Mouse (Mus musculus): ENCODE data around the gene Bag2. TPM values are rescaled to one million over a fixed set of nuclear protein-coding genes. Genes with fewer than 3 reads are reported as not detected.
"Not testable (repeated sequence)": the region's sequence is repeated elsewhere in the genome, so short reads cannot be mapped to it uniquely, and the experiment has no call there.

Gene Bag2
- polyA plus RNA-seq, 1 experiment = 37.3 TPM

DNA sequence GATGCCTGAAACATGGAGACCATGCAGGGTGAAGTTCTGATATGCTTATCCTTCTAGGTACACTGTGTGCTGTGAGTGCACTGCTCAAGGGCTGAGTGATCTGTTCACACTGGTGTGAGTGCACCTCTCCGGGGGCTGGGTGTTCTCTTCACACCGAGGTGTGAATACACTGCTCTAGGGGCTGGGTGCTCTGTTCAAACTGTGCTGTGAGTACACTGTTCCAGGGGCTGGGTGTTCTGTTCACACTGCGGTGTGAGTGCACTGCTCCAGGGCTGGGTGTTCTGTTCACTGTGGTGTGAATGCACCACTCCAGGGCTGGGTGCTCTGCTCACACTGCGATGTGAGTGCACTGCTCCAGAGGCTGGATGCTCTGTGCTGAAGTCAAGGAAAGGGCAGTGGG is 11.7 kb downstream of the Bag2 start:
- TF ChIP-seq CEBPB (IDR thresholded peaks at IDR 0.05; ENCODE audit: insufficient read depth, poor library complexity, severe bottlenecking) (no peak), E2F4 (IDR thresholded peaks at IDR 0.05; ENCODE audit: insufficient read depth) (no peak), MYOG (IDR thresholded peaks at IDR 0.05; ENCODE audit: control insufficient read depth in 1 of 3, insufficient read depth in 1 of 3, insufficient read length in 2 of 3, low read depth in 2 of 3) (no peak), REST (IDR thresholded peaks at IDR 0.05; ENCODE audit: insufficient read depth, insufficient read length) (no peak), USF1 (IDR thresholded peaks at IDR 0.05; ENCODE audit: low read depth) (no peak), TCF12 (IDR thresholded peaks at IDR 0.05; ENCODE audit: insufficient read depth, poor library complexity, severe bottlenecking) (no peak), POLR2AphosphoS2 (IDR thresholded peaks at IDR 0.05; ENCODE audit: insufficient read length, low read depth) (no peak), POLR2A (IDR thresholded peaks at IDR 0.05; ENCODE audit: insufficient read length, low read depth) (no peak), SRF (IDR thresholded peaks at IDR 0.05; ENCODE audit: control insufficient read depth, insufficient read length, low read depth) (no peak), TCF3 (IDR thresholded peaks at IDR 0.05; ENCODE audit: insufficient read length, low read depth) (no peak), MAX (IDR thresholded peaks at IDR 0.05; ENCODE audit: low read depth) (no peak), MYOD1 (IDR thresholded peaks at IDR 0.05; ENCODE audit: control insufficient read depth in 1 of 3, insufficient read length in 2 of 3, low read depth in 2 of 3) (no peak)
- Histone ChIP-seq H3K27me3 (ENCODE audit: control insufficient read depth, insufficient read depth, insufficient read length) (no peaks in the 10 kb centered on the region), H3K4me2 (ENCODE audit: low read depth) (no peak overlapping the region), H3ac (ENCODE audit: control insufficient read depth, insufficient read length) (no peak overlapping the region), H3K79me2 (ENCODE audit: control insufficient read depth, insufficient read depth) (no peaks in the 10 kb centered on the region), H3K4me3 (no peak overlapping the region), H3K36me3 (ENCODE audit: control insufficient read depth, insufficient read depth) (no peaks in the 10 kb centered on the region)

DNA sequence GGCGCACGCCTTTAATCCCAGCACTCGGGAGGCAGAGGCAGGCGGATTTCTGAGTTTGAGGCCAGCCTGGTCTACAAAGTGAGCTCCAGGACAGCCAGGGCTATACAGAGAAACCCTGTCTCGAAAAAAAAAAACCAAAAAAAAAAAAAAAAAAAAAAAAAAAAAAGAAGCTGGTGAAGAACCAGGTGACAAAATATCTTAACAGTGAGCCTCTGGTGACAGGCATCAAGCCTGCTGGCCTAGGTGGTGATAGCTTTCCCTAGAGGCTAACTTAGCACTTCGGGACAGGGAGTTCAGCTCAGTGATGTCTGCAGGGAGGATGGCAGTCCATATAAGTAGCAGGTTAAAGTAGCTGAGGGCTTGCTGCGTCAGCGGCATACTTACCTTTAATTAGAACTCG is 12.8 kb downstream of the Bag2 start:
- H3K27me3 ChIP-seq (ENCODE audit: control insufficient read depth, insufficient read depth, insufficient read length); H3ac ChIP-seq (ENCODE audit: control insufficient read depth, insufficient read length); H3K4me3 ChIP-seq; H3K36me3 ChIP-seq (ENCODE audit: control insufficient read depth, insufficient read depth); H3K4me2 ChIP-seq (ENCODE audit: low read depth); H3K79me2 ChIP-seq (ENCODE audit: control insufficient read depth, insufficient read depth): not testable (repeated sequence)

DNA sequence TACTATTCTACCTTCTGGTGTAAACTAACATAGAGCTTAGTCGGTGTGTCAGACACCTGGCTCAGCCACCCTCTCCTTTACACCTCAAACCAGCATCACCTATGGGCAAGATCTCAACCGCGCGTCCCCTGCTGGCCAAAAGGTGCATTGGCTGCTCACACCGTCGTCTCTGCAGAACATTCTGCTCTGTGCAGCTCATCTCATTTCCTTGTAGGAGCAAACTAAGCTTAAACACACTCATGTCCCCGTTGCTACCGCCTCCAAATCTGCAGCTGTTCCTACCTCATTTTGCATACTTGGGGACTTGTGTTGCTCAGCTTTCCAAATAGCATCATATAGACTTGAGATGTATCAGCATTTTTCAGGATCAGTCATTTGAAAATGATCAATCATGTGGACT is 14.7 kb downstream of the Bag2 start:
- H3K27me3 ChIP-seq (ENCODE audit: control insufficient read depth, insufficient read depth, insufficient read length) = no peaks in the 10 kb centered on the region
- H3K4me2 ChIP-seq (ENCODE audit: low read depth) = no peak overlapping the region
- no peak overlapping the region for H3ac ChIP-seq (ENCODE audit: control insufficient read depth, insufficient read length)
- H3K4me3 ChIP-seq = no peak overlapping the region
- H3K79me2 ChIP-seq (ENCODE audit: control insufficient read depth, insufficient read depth) = no peaks in the 10 kb centered on the region
- peak; percentile 27 for TF ChIP-seq POLR2AphosphoS2 (IDR thresholded peaks at IDR 0.05; ENCODE audit: insufficient read length, low read depth)
- TF ChIP-seq E2F4 (IDR thresholded peaks at IDR 0.05; ENCODE audit: insufficient read depth) = no peak
- H3K36me3 ChIP-seq (ENCODE audit: control insufficient read depth, insufficient read depth) = peaks cover 4% of the 10 kb centered on the region

DNA sequence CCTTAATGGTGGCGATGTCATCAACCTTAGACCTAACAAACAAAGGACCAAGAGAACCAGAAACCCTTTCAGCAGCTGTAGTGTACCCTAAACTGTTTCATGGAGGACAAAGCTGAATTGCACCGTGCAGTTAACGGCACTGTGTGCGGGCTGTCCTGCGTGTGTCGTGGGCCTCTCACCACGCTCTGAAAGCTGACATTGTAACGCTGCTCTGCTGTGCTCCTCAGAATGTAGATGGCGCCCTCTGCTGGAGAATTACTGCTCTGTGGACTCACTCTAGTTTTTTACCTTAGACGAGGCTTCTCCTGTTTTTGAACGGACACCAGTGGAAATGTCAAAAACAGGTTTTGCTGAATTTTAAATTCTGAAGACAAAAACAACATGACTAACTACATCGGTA is 18.3 kb downstream of the Bag2 start:
- Histone ChIP-seq H3K27me3 (ENCODE audit: control insufficient read depth, insufficient read depth, insufficient read length) (no peaks in the 10 kb centered on the region), H3K36me3 (ENCODE audit: control insufficient read depth, insufficient read depth) (peaks cover 13% of the 10 kb centered on the region), H3K4me2 (ENCODE audit: low read depth) (no peak overlapping the region), H3K79me2 (ENCODE audit: control insufficient read depth, insufficient read depth) (no peaks in the 10 kb centered on the region), H3ac (ENCODE audit: control insufficient read depth, insufficient read length) (no peak overlapping the region), H3K4me3 (no peak overlapping the region)
- TF ChIP-seq REST (IDR thresholded peaks at IDR 0.05; ENCODE audit: insufficient read depth, insufficient read length) (no peak), POLR2AphosphoS2 (IDR thresholded peaks at IDR 0.05; ENCODE audit: insufficient read length, low read depth) (peak; percentile 57)

DNA sequence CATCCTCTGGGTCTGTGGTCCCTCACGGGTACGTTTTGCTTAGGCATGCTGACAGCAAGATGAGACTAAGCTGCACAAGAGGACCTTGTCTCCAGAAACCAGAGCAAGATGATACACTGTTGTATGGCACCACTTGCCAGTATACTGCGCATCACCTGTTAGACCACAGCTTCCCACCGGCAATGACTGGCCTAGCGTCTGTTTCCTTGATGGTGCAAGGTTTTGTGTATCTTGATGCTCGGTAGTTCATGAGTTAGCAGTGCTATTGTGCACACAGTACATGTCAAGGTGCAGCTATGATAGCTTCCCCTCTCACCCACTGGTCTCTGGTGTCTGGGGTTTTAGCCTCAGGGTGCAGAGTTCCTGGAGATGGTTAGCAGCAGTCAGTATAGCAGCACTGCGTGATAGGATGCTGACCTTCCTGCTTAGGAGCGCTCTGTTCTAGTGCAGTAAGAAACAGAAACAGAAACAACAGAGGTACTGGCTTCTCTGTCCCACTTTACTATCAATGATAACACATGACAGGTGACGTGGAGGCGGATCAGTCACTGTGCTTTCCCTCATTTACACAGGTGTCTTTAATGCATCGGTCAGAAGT is 18.8 kb downstream of the Bag2 start:
- no peak overlapping the region for H3ac ChIP-seq (ENCODE audit: control insufficient read depth, insufficient read length)
- H3K4me3 ChIP-seq = no peak overlapping the region
- H3K27me3 ChIP-seq (ENCODE audit: control insufficient read depth, insufficient read depth, insufficient read length) = no peaks in the 10 kb centered on the region
- no peaks in the 10 kb centered on the region for H3K79me2 ChIP-seq (ENCODE audit: control insufficient read depth, insufficient read depth)
- H3K4me2 ChIP-seq (ENCODE audit: low read depth) = no peak overlapping the region
- peaks cover 13% of the 10 kb centered on the region for H3K36me3 ChIP-seq (ENCODE audit: control insufficient read depth, insufficient read depth)
- TF ChIP-seq MYOD1 (IDR thresholded peaks at IDR 0.05; ENCODE audit: control insufficient read depth in 1 of 3, insufficient read length in 2 of 3, low read depth in 2 of 3) = no peak
- TF ChIP-seq POLR2AphosphoS2 (IDR thresholded peaks at IDR 0.05; ENCODE audit: insufficient read length, low read depth) = no peak
- TF ChIP-seq REST (IDR thresholded peaks at IDR 0.05; ENCODE audit: insufficient read depth, insufficient read length) = no peak
- TF ChIP-seq MYOG (IDR thresholded peaks at IDR 0.05; ENCODE audit: control insufficient read depth in 1 of 3, insufficient read depth in 1 of 3, insufficient read length in 2 of 3, low read depth in 2 of 3) = no peak
- no peak for TF ChIP-seq CEBPB (IDR thresholded peaks at IDR 0.05; ENCODE audit: insufficient read depth, poor library complexity, severe bottlenecking)
- no peak for TF ChIP-seq MAX (IDR thresholded peaks at IDR 0.05; ENCODE audit: low read depth)
- no peak for TF ChIP-seq POLR2A (IDR thresholded peaks at IDR 0.05; ENCODE audit: insufficient read length, low read depth)

DNA sequence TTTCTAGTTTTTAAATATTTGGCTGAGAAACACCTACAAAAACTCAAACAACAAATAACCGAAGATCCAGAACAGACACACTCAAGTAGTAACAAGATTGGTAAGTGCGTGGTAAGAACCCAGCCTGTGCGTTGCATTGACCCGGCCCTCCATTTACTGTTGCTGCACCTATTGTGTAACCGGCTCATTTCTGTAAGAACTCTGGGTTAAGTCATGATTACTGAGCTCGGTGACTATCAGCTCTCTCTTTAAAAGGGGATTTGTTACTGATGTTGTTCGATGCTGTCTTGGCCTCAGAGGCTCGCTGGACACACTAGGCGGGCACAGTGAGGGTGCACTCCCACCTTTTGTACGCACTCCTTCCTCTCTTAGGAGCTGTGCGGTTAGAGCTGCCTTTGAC is 19.3 kb downstream of the Bag2 start:
- no peaks in the 10 kb centered on the region for H3K27me3 ChIP-seq (ENCODE audit: control insufficient read depth, insufficient read depth, insufficient read length)
- peaks cover 13% of the 10 kb centered on the region for H3K36me3 ChIP-seq (ENCODE audit: control insufficient read depth, insufficient read depth)
- H3ac ChIP-seq (ENCODE audit: control insufficient read depth, insufficient read length) = no peak overlapping the region
- no peak for TF ChIP-seq SRF (IDR thresholded peaks at IDR 0.05; ENCODE audit: control insufficient read depth, insufficient read length, low read depth)
- no peak for TF ChIP-seq POLR2AphosphoS2 (IDR thresholded peaks at IDR 0.05; ENCODE audit: insufficient read length, low read depth)
- TF ChIP-seq POLR2A (IDR thresholded peaks at IDR 0.05; ENCODE audit: insufficient read length, low read depth) = no peak
- no peak for TF ChIP-seq MYOG (IDR thresholded peaks at IDR 0.05; ENCODE audit: control insufficient read depth in 1 of 3, insufficient read depth in 1 of 3, insufficient read length in 2 of 3, low read depth in 2 of 3)
- no peak for TF ChIP-seq E2F4 (IDR thresholded peaks at IDR 0.05; ENCODE audit: insufficient read depth)
- no peak for TF ChIP-seq CEBPB (IDR thresholded peaks at IDR 0.05; ENCODE audit: insufficient read depth, poor library complexity, severe bottlenecking)
- TF ChIP-seq REST (IDR thresholded peaks at IDR 0.05; ENCODE audit: insufficient read depth, insufficient read length) = no peak
- TF ChIP-seq MYOD1 (IDR thresholded peaks at IDR 0.05; ENCODE audit: control insufficient read depth in 1 of 3, insufficient read length in 2 of 3, low read depth in 2 of 3) = no peak
- no peak overlapping the region for H3K4me2 ChIP-seq (ENCODE audit: low read depth)
- H3K4me3 ChIP-seq = no peak overlapping the region
- no peaks in the 10 kb centered on the region for H3K79me2 ChIP-seq (ENCODE audit: control insufficient read depth, insufficient read depth)
